Mouse (Mus musculus) frontal cortex, postnatal 36 days (tissue): Measurements from ENCODE around the gene Proca1.
A peak's percentile ranks its signal among the peaks of the same experiment; 100 is the strongest.

ENCODE experiments used
- DNase-seq, 2 experiments: peaks; one replicate each; pipeline ENCODE4 v3.0.0; 2022; ENCODE audit warnings: low spot score in 2 of 2

Proca1 gene

GRCm38 (mm10) chr11:78215709-78216317 is 22.6 kb downstream of the Proca1 start:
- peak in 1 of 2 experiments; percentile 33 for DNase-seq

- no peak for DNase-seq
Measured at GRCm38 (mm10) chr11:78223586-78223985, 30.4 kb downstream of the Proca1 start.

GRCm38 (mm10) chr11:78231518-78231917 is 38.3 kb downstream of the Proca1 start:
- no peak for DNase-seq

- peak; percentile 40 to 75 for DNase-seq
Measured at GRCm38 (mm10) chr11:78240193-78240857, 47.1 kb downstream of the Proca1 start.

GRCm38 (mm10) chr11:78245261-78245626 is 52.1 kb downstream of the Proca1 start:
- DNase-seq: no peak

GRCm38 (mm10) chr11:78245627-78246317 is 52.6 kb downstream of the Proca1 start, which contains the start of the genes Sdf2 and Supt6:
Gene Sdf2, plus strand, starts transcription at chr11:78245746.
Gene Supt6, minus strand, starts transcription at chr11:78245987.
- DNase-seq: peak; percentile 90 to 91

- DNase-seq: no peak
Measured at GRCm38 (mm10) chr11:78246318-78247011, 53.3 kb downstream of the Proca1 start.

GRCm38 (mm10) chr11:78247012-78247348 is 53.8 kb downstream of the Proca1 start:
- DNase-seq: no peak

GRCm38 (mm10) chr11:78247727-78248140 is 54.5 kb downstream of the Proca1 start:
- DNase-seq: no peak
